Mouse (Mus musculus) lung, adult 18-20 months (tissue): ENCODE results near the gene Peli2.
A peak's percentile ranks its signal among the peaks of the same experiment; 100 is the strongest.

Experiments
- DNase-seq, 2 experiments: peaks; one replicate each; pipeline ENCODE4 v3.0.0; 2022; ENCODE audit warnings: mixed read lengths in 2 of 2

Peli2 gene

DNA sequence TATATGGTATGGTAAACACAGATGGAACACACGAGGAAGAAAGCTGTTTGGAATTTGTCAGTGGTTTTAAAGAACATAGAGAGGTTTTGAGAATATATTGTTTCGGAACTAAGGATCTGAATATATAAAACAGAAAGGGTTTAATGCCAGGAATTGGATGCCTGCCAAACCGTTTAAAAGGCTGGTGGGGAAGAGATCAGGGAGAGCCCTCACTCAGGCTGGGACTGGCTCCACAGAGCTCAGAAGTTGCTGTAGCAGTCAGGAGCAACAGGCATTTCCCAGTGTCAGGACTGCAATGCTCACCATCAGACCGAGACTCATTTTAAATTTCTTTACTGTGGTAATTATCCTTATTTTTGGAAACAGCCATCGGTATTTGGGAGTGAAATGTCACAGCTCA, 76.2 kb downstream of the Peli2 start:
- DNase-seq = no peak

DNA sequence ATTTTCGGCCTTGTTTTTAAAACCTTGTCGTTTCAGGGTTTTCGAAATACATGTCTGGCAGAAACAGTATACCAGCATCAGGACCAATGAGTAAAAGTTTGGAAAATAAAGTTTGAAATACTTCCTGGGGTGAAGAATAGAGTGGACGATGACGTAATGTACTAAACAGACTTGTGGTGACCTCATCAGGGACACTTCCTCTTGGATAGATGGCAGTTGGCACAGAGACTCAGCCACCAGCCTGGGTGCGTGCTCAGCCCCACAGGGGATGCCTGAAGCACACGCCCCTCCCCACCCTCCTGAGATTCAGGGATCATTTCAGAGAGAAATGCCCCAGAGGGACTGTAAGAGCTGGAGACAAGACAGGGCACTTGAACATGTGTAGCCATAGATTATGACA, 76.7 kb downstream of the Peli2 start:
- no peak for DNase-seq

DNA sequence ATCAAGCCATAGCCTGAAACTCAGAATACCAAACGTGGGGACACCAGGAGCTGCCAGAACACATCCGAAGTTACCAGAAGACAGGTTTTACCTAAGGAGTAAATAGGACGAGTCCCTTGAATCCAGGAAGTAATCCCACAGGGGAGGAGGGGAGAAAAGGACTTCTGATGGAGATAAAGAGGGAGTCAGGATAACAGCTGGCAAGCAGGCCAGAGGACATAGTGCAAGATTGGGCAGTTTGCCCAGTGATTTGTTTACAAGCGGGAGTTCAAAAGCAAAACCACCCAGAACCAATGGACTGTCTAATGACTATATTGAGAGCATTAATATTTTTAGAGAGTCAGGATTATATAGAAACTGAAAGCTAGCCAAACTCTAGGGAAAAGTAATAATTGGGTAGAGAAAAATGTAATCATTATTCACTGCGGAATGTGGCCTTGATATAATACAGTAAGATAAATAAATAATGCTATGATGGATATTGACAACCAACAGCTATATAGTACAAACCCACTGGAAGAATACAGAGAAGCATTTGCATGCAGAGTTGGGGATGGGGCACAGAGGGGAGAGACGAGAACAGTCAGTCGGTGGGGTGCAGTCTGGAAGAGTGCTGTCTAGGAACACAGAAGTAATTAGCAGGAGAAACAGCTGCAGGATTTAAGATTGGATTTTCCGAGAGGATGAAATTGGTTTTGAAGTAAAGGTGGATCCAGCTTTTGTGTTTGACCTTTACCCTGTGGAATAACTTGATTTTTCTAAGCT, 77.7 kb downstream of the Peli2 start:
- peak in 1 of 2 experiments; percentile 61 for DNase-seq

DNA sequence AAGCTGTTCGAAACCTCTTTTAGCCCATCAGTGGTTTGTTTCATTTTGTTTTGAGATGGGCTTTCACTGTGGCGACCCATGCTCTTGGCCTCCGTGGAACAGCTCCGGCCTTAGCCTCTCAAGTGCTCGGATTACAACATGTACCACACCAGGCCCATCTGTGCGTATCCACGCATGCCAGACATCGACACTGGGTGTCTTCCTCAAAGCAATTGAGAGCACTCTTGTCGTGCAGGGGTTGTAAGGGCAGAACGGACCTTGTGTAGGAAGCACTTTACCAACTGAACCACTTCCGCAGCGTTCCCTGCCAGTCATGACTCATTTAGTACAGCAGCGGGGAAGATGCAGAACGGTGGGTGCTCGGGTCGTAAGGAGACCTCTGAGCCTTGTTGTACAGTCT, 78.3 kb downstream of the Peli2 start:
- DNase-seq = no peak

DNA sequence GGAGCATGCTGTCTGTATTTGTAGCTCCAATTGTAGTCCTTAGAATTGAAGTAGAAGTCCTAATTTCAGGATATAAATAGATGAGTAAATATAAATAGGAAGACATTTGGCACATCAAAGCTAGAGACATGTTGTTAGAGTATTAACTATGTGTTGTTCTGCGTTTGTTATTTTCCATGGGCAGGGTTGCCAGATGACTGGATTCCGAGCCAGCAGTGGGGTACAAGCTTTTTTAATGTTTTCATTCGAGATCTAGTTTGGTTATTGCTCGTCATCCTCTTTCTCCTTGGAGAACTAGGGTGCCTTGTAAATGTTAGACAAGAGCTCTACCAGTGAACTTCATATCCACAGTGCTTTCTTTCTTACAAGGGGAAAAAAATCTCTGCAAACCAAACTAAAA, 78.9 kb downstream of the Peli2 start:
- no peak for DNase-seq

DNA sequence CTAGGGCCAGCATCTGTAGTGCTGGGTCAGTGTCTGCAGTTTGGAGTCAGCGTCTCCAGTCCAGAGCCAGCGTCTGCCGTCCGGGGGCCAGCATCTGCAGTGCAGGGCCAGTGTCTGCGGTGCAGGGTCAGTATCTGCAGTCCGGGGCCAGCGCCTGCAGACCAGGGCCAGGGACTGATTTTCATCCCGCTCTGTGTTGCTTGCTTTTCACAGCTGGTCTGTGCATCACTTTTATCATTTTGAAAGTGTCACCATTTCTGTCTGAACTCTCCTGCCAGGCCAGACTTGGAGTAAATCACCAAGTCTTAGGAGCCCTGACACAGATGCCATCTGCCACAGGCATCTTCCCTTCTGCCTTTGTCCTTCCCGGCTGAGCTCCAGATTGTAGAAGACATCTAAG, 79.7 kb downstream of the Peli2 start:
- DNase-seq = no peak

DNA sequence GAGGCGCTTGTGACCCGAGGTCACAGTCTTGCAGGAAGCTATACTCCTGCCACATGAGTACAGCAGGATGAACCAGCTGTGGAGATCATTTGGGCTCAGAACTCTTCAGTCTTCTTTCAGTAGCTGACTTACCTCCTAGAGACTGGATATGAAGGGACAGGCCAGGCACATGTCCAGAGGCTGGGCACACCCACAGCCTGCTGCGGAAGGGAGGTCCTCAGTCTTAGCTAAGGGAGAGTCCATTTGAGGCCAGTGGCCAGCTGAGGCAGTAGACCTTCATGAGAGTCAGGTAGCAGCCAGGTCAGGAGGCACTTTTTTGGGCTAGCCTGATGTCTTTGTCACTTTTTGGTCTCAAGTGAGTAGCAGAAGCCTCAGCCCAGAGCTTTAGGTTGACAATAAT, 80.2 kb downstream of the Peli2 start:
- DNase-seq = no peak

DNA sequence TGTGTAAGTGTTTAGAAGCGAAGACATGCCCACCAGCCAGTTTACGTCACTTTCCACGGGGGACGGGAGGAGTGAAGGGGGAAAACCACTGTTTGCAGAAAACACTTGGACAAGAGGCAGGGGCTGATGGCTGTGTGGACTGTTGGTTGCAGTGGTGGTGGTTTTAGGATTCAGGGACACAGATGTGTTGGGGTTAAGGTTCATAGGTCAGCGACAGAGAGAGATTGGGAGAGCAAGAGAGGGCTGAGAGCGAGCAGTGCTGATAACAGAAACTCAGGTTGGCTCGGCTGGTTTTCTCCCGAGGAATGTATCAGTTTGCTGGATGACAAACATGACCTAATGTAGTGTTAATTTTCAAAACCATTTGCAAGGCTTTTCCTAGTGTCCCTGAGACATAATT, 80.8 kb downstream of the Peli2 start:
- no peak for DNase-seq

DNA sequence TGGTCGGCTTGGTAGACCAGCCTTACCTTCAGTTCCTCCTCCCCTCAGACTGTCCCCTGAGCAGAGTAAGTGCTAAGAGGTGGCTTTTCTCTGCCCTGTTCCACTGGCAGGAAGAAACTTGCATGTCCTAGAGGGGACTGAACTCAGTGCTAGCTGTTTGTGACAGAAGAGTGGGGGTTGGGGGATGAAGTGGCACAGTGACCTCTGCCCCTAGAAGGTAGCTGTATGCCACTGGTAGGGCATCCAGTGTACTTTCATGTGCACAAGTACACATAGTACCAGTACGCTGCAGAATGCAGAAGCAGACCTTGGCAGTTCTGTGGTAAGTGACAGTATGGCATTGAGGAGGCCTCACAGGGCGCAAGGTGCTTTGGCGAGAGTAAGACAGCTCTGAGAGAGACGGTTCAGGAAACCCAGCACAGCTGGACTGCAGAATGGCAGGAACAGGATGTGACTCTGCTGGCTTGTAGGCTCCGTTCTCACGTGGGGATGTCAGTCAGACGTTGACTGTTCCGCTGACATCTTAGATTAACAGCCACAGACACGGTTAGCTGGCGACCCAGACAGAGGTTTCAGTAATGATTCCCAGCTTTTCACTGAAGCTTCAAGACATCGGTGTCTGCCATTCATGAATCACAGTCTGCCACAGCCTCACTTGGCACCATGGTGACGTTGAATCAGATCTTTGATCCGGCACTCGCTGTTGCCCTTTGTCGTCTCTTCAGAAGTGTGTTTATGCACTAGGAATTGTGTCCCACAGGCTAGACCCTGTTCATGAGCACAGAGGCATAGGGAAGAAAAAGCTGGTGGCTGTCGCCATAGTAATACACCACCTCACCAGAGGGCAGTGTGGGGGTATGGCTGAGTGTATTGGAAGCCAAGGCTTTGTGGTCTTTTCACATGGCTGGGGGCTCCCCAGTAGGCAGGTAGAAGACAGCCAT, 81.7 kb downstream of the Peli2 start:
- DNase-seq = no peak

DNA sequence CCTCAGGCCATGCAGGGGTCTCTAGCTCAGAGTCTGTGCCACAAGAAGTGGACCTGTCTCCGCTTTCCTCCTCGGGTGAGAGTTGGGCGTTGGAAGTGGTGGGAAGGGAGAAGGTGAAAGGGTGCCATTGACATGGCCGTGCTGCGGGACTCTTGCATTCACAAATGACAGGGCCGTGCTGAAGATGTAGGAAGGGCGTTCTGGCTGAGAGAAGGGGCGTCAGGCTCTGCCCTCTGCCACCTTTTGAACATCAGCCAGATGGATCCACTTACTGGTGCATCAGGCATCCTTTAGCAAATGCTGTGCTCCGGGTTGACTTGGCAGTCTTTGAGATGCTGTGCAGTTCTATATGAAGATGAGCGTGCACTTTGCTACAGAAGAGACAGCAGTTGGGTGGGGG, 84.4 kb downstream of the Peli2 start:
- DNase-seq = no peak

DNA sequence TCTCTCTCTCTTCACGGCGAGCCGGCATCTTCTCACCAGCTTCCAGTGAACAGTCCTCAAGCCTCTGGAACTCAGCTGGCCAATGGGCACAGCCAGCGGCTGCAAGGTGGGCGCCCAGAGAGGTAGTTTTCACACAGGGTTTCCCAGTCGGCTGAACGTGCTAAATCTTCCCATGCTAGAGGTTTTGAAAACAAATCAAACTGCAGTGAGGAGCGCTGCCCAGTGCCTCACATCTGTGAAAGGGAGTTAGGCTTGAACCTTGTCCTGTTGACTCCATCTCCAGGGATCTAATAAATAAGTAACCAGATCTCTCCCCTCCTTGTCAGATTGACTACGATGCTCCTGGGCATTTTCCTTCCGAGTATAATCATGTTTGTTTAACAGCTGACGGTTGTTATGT, 85.0 kb downstream of the Peli2 start:
- no peak for DNase-seq

DNA sequence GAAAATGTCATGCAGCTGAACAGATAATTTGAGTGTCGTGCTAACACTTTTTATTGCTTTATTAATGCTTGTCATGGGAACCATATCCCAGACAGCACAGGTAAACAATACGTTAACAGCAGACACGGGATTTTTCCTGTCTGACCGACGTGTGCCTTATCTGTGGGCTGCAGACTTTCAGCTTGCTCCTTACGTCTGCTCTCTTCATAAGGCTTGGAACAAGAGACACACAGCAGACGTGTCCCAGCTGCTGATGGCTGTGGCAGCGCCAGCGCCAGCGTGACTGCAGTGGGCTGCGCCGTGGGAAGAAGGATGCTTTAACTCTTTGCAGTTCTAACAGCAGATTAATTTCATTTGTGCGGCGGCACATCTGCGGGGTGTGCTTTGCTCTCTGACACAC, 86.5 kb downstream of the Peli2 start:
- no peak for DNase-seq

DNA sequence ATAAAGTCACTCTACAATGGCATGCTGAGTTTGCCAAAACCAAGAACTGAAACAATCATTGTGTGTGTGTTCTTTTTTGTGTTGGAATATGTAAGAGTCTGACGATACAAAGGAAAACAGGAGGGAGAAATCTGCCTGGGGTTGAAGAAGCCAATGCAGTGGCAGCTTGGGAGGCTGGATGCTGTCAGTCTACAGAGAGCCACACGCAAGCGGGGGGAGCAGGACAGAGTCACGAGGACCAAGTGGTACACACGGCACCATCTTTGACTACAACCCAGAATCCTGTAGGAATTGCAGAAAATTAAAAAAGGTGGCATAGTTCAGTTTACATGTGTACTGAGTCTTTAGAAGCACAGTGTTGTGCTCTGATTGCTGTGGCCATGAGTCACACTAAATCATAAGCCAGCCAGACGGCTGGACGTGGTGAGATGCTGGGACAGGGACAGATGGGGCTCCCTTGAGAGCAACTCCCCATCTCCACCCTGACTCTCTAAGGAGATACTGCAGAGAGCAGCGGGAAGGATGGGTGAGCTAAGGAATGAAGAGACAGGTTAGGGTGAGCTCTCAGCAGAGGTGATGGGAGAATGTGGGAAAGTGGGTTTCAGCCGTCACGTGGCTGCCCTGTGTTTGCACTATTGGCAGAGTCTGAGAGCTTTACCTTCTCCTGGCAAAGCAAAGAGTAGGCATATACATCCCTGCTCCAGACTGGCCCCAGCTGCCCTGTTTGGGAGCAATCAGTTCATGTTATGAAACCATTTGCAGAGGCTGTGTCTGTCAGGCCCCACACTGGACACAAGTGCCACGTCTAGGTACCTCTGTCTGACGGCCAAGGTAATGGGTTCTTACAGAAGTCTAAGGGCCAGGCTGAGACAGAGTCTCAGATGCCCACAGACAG, 87.4 kb downstream of the Peli2 start:
- DNase-seq = no peak

DNA sequence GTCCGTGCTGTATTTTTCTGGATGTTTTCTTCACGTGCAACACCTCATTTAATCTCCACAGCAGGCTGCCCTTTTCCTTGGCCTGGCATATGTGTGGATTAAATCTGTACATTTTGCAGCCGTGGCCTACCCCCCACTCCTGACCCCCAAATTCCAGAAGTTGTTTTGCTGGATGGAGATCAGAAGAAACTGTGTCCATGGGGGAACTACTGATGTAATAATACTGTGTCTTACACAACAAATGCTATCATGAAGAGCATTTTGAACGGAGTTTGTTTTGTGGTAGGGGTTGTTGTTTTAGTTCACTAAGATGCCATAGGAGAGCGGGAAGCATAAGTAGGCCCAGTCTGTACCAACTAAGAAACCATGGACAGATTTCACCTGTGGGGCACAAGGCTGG, 88.8 kb downstream of the Peli2 start:
- DNase-seq = no peak

DNA sequence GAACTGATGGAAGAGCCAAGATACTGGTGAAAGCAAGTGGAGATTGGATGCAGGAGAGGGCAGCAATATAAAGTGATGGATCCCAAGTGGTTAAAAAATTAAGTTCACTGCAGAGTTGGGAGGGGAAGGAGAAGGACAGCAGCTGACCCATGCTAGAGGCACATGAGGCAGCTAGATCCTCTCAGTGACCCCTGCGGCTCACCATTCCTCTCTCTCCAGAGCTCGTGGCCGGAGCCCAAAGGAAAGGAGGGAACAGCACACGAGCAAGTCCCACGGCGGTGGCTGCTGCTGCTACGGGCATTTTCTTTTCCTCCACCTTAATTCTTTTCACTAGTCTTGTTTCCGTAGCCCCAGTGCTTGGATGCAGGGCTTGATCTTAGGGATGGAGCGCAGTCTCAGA, 89.5 kb downstream of the Peli2 start:
- DNase-seq = no peak

DNA sequence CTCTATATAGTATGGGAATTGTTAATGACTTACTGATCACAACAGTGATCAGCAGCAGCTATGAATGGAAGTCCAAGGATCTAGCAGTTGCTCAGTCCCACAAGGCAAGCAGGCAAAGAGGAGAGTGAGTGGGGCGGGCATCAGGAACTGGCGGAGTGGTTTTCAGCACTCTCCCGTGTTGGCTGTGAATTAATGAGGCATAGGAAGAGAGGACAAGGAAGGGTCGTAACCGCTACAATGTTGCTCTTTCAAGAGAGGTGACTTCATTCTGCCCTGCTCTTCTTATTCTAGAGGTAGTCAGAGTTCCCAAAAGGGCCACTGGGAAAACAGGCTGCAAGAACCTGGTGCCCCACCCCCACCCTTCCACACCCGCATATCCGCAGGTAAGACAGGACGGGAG, 90.9 kb downstream of the Peli2 start:
- DNase-seq = no peak

DNA sequence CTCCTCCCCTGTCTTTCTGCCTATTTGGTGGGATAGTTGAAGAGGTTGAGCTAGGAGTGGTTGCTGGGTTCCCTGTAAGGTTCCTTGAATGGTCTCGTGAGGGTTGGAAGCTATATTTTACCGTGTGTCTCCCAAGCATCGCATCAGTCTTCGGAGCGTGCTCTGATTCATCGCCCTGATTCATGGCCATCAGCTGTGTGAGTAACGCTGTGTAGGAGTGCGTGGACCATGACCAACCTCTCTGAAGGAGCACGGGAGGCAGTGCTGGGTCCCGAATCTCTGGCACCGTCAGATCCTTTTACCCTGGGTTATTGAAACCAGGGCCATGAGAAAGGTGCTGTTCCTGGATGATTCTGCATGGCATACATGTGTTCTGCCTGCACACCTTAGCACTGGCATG, 92.2 kb downstream of the Peli2 start:
- no peak for DNase-seq

DNA sequence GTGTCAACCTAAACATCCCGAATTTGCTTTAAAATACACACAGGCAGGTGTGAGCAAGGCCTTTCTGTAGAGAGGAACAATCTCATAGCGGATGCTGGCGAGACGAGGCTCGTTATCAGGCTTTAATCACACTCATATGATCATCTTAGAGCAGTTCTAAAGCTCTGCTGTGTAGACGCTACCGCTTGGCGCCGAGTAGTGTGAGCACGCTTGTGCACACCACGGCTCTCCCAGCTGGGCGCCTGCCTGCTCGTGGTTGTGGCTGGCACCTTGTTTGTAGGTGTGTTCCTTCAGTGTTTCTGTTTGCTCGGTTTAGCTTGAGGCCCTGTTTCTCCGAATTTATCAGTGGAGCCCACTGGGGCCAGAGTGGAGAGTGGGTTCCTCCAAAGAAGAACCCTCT, 93.0 kb downstream of the Peli2 start:
- DNase-seq = no peak

DNA sequence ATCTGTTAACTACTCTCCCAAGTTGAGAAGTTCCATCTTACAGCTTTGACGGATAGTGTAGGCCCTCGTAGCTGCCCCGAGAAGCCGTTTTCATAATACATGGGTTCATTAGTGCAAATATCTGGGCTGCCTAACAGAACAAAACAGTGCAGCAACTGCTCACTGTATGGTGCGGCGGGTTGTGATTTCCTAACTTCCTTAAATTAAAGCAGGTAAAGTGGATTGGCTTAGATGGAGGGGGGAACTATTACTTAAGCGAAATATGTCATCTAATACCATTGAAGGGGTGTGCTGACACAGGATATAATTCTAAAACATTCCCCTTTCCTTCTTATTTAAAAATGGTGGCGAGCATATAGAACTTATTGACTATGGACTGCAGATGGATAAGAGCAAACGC, 101.4 kb downstream of the Peli2 start:
- DNase-seq = no peak

DNA sequence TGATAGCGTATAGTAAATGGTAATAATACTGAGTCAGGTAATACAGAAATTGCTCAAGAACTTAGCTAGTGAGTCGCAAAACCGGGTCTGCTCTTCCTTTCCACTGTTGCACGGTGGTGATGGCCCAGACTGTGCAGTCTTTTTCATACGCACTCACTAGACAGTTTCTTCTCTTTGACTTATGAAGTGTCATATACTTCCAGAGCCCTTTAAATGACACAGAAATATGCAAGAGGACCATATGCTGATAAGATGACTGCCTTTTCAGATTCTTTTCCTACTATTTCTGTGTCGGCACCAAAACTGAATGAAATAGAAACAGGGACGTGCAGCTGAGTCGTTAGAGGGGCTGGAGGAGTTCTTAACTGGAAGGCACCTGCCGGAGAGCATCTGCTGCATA, 102.1 kb downstream of the Peli2 start:
- no peak for DNase-seq

DNA sequence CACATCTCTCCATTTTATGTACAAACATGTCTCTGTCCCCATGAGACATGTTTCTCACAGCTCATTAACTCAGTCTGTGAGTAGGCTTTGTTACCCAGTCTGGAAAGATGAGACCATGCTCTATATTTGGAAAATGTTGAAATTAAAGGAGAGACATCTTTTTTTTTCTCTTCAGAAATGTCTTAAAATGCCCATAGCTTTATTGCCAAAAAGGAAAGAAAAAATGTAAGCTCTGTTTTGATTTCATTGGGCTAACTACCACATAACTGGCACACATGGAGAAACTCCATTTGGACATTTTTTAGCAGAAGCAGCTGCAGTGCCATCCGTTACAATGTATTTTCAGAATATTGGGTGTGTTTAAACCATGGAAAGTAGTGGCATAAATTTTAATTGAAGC, 103.6 kb downstream of the Peli2 start:
- no peak for DNase-seq

DNA sequence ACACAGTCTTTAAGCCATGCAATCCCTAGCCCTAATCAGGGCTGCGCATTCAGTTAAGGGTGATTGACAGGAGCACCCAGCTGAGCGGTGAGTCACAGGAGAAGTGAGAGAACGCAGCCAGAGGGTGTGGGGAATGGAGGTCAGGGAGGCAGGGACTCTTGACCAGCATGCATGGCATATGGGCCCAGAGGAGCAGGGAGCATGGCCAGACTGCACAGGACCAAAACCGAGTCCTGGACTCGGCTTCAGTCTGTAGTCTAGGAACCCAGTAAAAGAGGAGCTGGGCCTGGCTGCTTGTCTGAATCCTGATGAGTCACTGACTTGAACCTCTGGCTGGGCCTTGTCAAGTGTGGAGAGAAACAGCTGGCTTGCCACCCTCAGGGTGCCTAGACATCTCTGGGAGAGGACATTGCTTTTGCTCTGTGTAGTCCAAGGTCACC, 104.3 kb downstream of the Peli2 start:
- DNase-seq = no peak

DNA sequence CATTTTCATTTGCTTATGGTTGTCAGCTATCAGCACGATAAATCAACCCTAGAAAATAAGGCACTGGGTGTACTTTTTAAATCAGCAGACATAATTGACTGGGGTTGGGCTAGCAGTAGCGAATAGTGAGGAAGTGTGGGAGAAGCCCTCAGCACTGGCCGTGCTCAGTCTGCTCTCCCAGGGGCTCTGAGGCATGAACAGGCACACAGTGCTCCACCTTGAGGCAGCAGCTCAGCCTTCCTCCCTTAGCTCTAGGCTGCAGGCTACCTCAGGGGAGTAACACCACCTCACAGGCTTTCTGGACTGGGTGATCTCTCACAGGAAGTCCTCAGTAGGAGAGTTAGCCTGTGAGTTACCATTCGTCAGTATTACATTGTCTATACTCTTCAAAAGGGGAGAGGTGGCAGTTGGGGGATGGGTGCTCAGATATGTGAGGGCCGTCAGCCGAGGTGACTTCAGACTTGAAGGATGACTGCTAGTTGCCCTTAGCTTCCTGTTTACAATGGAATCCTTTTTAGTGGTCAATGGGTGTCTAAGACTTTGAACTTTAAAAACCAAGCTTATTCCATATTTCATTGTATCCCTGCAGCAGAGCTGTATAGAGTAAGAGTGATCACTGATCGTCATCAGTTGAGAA, 105.3 kb downstream of the Peli2 start:
- DNase-seq = no peak
